Mouse (Mus musculus): ENCODE data around the gene Olfr1031. TPM values are rescaled to one million over a fixed set of nuclear protein-coding genes. Genes with fewer than 3 reads are reported as not detected.
"Not testable (repeated sequence)": the region's sequence is repeated elsewhere in the genome, so short reads cannot be mapped to it uniquely, and the experiment has no call there.

The Olfr1031 gene
- not detected in 2 replicates for total RNA-seq (2015)
- not detected in 2 replicates for total RNA-seq (2017)

DNA sequence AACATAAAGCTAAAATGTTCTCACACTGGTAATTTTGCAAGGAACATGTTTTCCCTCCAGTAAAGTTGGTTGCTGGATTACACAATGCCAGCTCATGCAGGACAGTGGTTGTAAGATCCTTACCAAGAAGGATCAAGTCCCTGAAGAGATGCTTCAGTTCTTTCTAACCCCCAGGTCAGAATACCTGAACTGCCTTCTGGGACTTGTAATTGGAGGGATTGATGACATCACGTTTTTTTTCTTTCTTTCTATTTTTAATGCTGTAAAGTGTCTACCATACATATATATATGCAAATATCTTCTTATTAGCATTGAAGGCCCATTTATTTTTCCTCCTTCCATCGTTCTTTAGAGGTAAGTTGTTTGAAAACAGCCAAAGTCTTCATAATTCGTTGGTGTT is at the start of gene Olfr1031:
Gene Olfr1031, plus strand, starts transcription at position 301 of the 400 bp plus-strand sequence.
- no peak for ATAC-seq (replicated peaks; ENCODE audit: poor library complexity)

GRCm38 (mm10) chr2:85950137-85950536 is 40.0 kb upstream of the Olfr1031 start, which contains the start of gene Olfr1028:
TSS of gene Olfr1028 (plus strand) at chr2:85950437.
- no peak for ATAC-seq (replicated peaks; ENCODE audit: poor library complexity)

DNA sequence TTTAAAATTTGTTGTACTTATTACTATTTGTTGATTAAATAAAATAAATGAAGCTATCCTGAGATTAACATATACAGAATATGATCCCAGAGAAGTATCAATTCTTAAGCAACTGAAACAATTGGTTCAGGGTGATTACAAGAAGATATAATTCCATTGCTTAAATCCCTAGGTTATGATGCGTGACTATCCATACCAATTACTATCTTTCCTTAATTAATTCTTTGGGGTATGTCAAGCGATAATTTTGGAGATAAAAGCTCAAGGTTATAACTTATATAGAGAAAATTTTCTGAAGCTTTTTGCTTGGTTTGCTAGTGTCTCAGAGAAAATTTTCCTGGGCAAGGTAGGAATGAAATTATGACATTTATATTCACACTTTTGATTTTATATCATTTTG is 16.5 kb upstream of the Olfr1031 start, which contains the start of gene Olfr1029:
Gene Olfr1029, plus strand, starts transcription at position 301 of the 400 bp plus-strand sequence.
- ATAC-seq (replicated peaks; ENCODE audit: poor library complexity): no peak

DNA sequence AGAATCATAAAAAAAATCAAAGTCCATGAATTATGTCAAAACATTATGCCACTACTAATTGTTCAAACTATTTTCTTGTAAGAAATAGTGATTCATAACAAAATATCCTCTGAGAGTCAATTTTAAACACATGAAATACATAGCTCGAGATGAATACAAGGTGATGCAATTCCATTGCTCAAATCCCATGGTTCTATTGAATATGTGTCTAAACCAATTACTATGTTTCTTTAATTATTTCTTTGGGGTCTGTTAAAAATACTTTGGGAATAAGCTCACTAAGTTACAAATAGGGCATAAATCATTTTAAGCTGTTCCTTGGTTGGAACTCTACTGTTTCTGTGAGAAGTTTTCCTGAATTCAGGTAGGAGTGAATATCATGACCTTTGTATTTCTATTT is 11.1 kb upstream of the Olfr1031 start, which contains the start of gene Olfr1030:
Gene Olfr1030, plus strand, starts transcription at position 301 of the 400 bp plus-strand sequence.
- no peak for ATAC-seq (replicated peaks; ENCODE audit: poor library complexity)

- no peak for ATAC-seq (replicated peaks; ENCODE audit: poor library complexity)
These were observed 15.1 kb downstream of the Olfr1031 start, which contains the start of gene Olfr1032 for GRCm38 (mm10) chr2:86005240-86005639. TSS of gene Olfr1032 (plus strand) at chr2:86005540.

GRCm38 (mm10) chr2:86020406-86020805 is 30.3 kb downstream of the Olfr1031 start, which contains the start of gene Olfr1033:
TSS of gene Olfr1033 (plus strand) at chr2:86020633.
- peak; percentile 64 for ATAC-seq (replicated peaks; ENCODE audit: poor library complexity)

- not testable (repeated sequence) for ATAC-seq (replicated peaks; ENCODE audit: poor library complexity)
These were observed 31.4 kb downstream of the Olfr1031 start for GRCm38 (mm10) chr2:86021518-86021917.

Other genes with a start within 250 kb of the Olfr1031 start
Only the 30 nearest of the 31 such genes appear.
- not detected in 2 replicates for gene Olfr1012, start 227.5 kb upstream of the Olfr1031 start, total RNA-seq (2015)
- not detected in 2 replicates for gene Olfr1012, start 227.5 kb upstream of the Olfr1031 start, total RNA-seq (2017)
- not detected in 2 replicates for gene Olfr1013, start 223.2 kb upstream of the Olfr1031 start, total RNA-seq (2015)
- not detected in 2 replicates for gene Olfr1013, start 223.2 kb upstream of the Olfr1031 start, total RNA-seq (2017)
- not detected in 2 replicates for gene Olfr1014, start 217.6 kb upstream of the Olfr1031 start, total RNA-seq (2015)
- not detected in 2 replicates for gene Olfr1014, start 217.6 kb upstream of the Olfr1031 start, total RNA-seq (2017)
- gene Olfr1015, start 208.3 kb upstream of the Olfr1031 start, total RNA-seq (2015): not detected in 2 replicates
- gene Olfr1015, start 208.3 kb upstream of the Olfr1031 start, total RNA-seq (2017): not detected in 2 replicates
- gene Olfr1016, start 187.8 kb upstream of the Olfr1031 start, total RNA-seq (2015): not detected in 2 replicates
- gene Olfr1016, start 187.8 kb upstream of the Olfr1031 start, total RNA-seq (2017): not detected in 2 replicates
- not detected in 2 replicates for gene Olfr1018, start 171.8 kb upstream of the Olfr1031 start, total RNA-seq (2015)
- not detected in 2 replicates for gene Olfr1018, start 171.8 kb upstream of the Olfr1031 start, total RNA-seq (2017)
- not detected in 2 replicates for gene Olfr1019, start 144.8 kb upstream of the Olfr1031 start, total RNA-seq (2015)
- not detected in 2 replicates for gene Olfr1019, start 144.8 kb upstream of the Olfr1031 start, total RNA-seq (2017)
- gene Olfr1020, start 143.3 kb upstream of the Olfr1031 start, total RNA-seq (2015): not detected in 2 replicates
- not detected in 2 replicates for gene Olfr1020, start 143.3 kb upstream of the Olfr1031 start, total RNA-seq (2017)
- gene Olfr1022, start 121.7 kb upstream of the Olfr1031 start, total RNA-seq (2015): not detected in 2 replicates
- not detected in 2 replicates for gene Olfr1022, start 121.7 kb upstream of the Olfr1031 start, total RNA-seq (2017)
- not detected in 2 replicates for gene Olfr1023, start 104.7 kb upstream of the Olfr1031 start, total RNA-seq (2015)
- gene Olfr1023, start 104.7 kb upstream of the Olfr1031 start, total RNA-seq (2017): not detected in 2 replicates
- gene Olfr1024, start 85.3 kb upstream of the Olfr1031 start, total RNA-seq (2015): not detected in 2 replicates
- not detected in 2 replicates for gene Olfr1024, start 85.3 kb upstream of the Olfr1031 start, total RNA-seq (2017)
- not detected in 2 replicates for gene Olfr1025-ps1, start 75.1 kb upstream of the Olfr1031 start, total RNA-seq (2015)
- not detected in 2 replicates for gene Olfr1025-ps1, start 75.1 kb upstream of the Olfr1031 start, total RNA-seq (2017)
- gene Olfr1026, start 68.7 kb upstream of the Olfr1031 start, total RNA-seq (2015): not detected in 2 replicates
- not detected in 2 replicates for gene Olfr1026, start 68.7 kb upstream of the Olfr1031 start, total RNA-seq (2017)
- not detected in 2 replicates for gene Olfr1028, start 39.9 kb upstream of the Olfr1031 start, total RNA-seq (2015)
- not detected in 2 replicates for gene Olfr1028, start 39.9 kb upstream of the Olfr1031 start, total RNA-seq (2017)
- not detected in 2 replicates for gene Olfr1029, start 16.4 kb upstream of the Olfr1031 start, total RNA-seq (2015)
- gene Olfr1029, start 16.4 kb upstream of the Olfr1031 start, total RNA-seq (2017): not detected in 2 replicates
- not detected in 2 replicates for gene Olfr1030, start 11.0 kb upstream of the Olfr1031 start, total RNA-seq (2015)
- not detected in 2 replicates for gene Olfr1030, start 11.0 kb upstream of the Olfr1031 start, total RNA-seq (2017)
- gene Olfr1032, start 15.2 kb downstream of the Olfr1031 start, total RNA-seq (2015): not detected in 2 replicates
- not detected in 2 replicates for gene Olfr1032, start 15.2 kb downstream of the Olfr1031 start, total RNA-seq (2017)
- 0.10 and 0.24 TPM in 2 replicates for gene Olfr1033, start 30.3 kb downstream of the Olfr1031 start, total RNA-seq (2015)
- gene Olfr1033, start 30.3 kb downstream of the Olfr1031 start, total RNA-seq (2017): 0.14 TPM in 1 of 2 replicates, not detected in the other
- gene Olfr1034, start 55.6 kb downstream of the Olfr1031 start, total RNA-seq (2015): not detected in 2 replicates
- not detected in 2 replicates for gene Olfr1034, start 55.6 kb downstream of the Olfr1031 start, total RNA-seq (2017)
- gene Olfr1036, start 83.7 kb downstream of the Olfr1031 start, total RNA-seq (2015): not detected in 2 replicates
- not detected in 2 replicates for gene Olfr1036, start 83.7 kb downstream of the Olfr1031 start, total RNA-seq (2017)
- gene Olfr1037, start 97.1 kb downstream of the Olfr1031 start, total RNA-seq (2015): not detected in 2 replicates
- not detected in 2 replicates for gene Olfr1037, start 97.1 kb downstream of the Olfr1031 start, total RNA-seq (2017)
- gene Olfr1039, start 145.6 kb downstream of the Olfr1031 start, total RNA-seq (2015): not detected in 2 replicates
- gene Olfr1039, start 145.6 kb downstream of the Olfr1031 start, total RNA-seq (2017): not detected in 2 replicates
- not detected in 2 replicates for gene Olfr1040, start 156.4 kb downstream of the Olfr1031 start, total RNA-seq (2015)
- gene Olfr1040, start 156.4 kb downstream of the Olfr1031 start, total RNA-seq (2017): not detected in 2 replicates
- gene Olfr1042, start 171.5 kb downstream of the Olfr1031 start, total RNA-seq (2015): not detected in 2 replicates
- gene Olfr1042, start 171.5 kb downstream of the Olfr1031 start, total RNA-seq (2017): not detected in 2 replicates
- gene Olfr1043, start 177.2 kb downstream of the Olfr1031 start, total RNA-seq (2015): not detected in 2 replicates
- gene Olfr1043, start 177.2 kb downstream of the Olfr1031 start, total RNA-seq (2017): not detected in 2 replicates
- not detected in 2 replicates for gene Olfr1044, start 187.5 kb downstream of the Olfr1031 start, total RNA-seq (2015)
- gene Olfr1044, start 187.5 kb downstream of the Olfr1031 start, total RNA-seq (2017): not detected in 2 replicates
- gene Olfr52, start 195.4 kb downstream of the Olfr1031 start, total RNA-seq (2015): not detected in 2 replicates
- not detected in 2 replicates for gene Olfr52, start 195.4 kb downstream of the Olfr1031 start, total RNA-seq (2017)
- not detected in 2 replicates for gene Olfr1045, start 212.7 kb downstream of the Olfr1031 start, total RNA-seq (2015)
- gene Olfr1045, start 212.7 kb downstream of the Olfr1031 start, total RNA-seq (2017): not detected in 2 replicates
- gene Olfr1046, start 229.0 kb downstream of the Olfr1031 start, total RNA-seq (2015): not detected in 2 replicates
- gene Olfr1046, start 229.0 kb downstream of the Olfr1031 start, total RNA-seq (2017): not detected in 2 replicates
- gene Olfr1047, start 241.1 kb downstream of the Olfr1031 start, total RNA-seq (2015): not detected in 2 replicates
- gene Olfr1047, start 241.1 kb downstream of the Olfr1031 start, total RNA-seq (2017): not detected in 2 replicates